Mouse (Mus musculus) lung, embryonic 14.5 days (tissue): ENCODE results near the gene Rbms2. TPM values are rescaled to one million over a fixed set of nuclear protein-coding genes. Genes with fewer than 3 reads are reported as not detected.
A peak's percentile ranks its signal among the peaks of the same experiment; 100 is the strongest.

ENCODE experiments used
- ATAC-seq: fragments of 200-750 bp; cut with Nextera tagmentation; 2 replicates; pipeline ENCODE4 v1.8.0; 2017; ENCODE audit warnings: mild to moderate bottlenecking, moderate TSS enrichment, moderate library complexity; ENCODE audit not compliant: insufficient read depth
- DNase-seq: peaks from one replicate; pipeline ENCODE4 v3.0.0-alpha.2; 2015
- H3K27ac ChIP-seq: fragments of 300-500 bp; sonication (generic); 2 replicates; pipeline ENCODE4 v1.5.1; 2014; ENCODE audit warnings: low read depth, mild to moderate bottlenecking, moderate library complexity
- H3K27me3 ChIP-seq: fragments of 300-500 bp; sonication (generic); 2 replicates; pipeline ENCODE4 v1.6.1; 2014; ENCODE audit warnings: low read length, control low read depth; ENCODE audit not compliant: insufficient read depth
- H3K36me3 ChIP-seq: fragments of 300-500 bp; sonication (generic); 2 replicates; pipeline ENCODE4 v1.6.1; 2014; ENCODE audit warnings: control low read depth; ENCODE audit not compliant: insufficient read depth
- H3K4me1 ChIP-seq: fragments of 300-500 bp; sonication (generic); 2 replicates; pipeline ENCODE4 v1.6.1; 2014; ENCODE audit warnings: antibody characterized with exemption, control low read depth; ENCODE audit not compliant: insufficient read depth
- H3K4me2 ChIP-seq: fragments of 300-500 bp; sonication (generic); 2 replicates; pipeline ENCODE4 v1.6.1; 2014; ENCODE audit warnings: mild to moderate bottlenecking
- H3K4me3 ChIP-seq: fragments of 300-500 bp; sonication (generic); 2 replicates; pipeline ENCODE4 v1.5.1; 2014; ENCODE audit warnings: low read depth, low read length
- H3K9ac ChIP-seq: fragments of 300-500 bp; sonication (generic); 2 replicates; pipeline ENCODE4 v1.6.1; 2014
- H3K9me3 ChIP-seq: fragments of 300-500 bp; sonication (generic); 2 replicates; pipeline ENCODE4 v1.6.1; 2016; ENCODE audit warnings: low read depth, low read length, control low read depth
- CTCF ChIP-seq: IDR thresholded peaks from 2 replicates; pipeline ENCODE4 v1.5.1; 2016; ENCODE audit warnings: antibody characterized with exemption, low read depth
- WGBS: fragments of 180-500 bp; shearing (Covaris S2); extraction: QIAGEN DNeasy Blood & Tissue Kit; methylation state at CpG from one replicate; pipeline ENCODE4 v1.1.7; 2014; 5-methylcytosine and 5-hydroxymethylcytosine counted together
- polyA plus RNA-seq: library from polyadenylated mRNA; unstranded; fragments of >200 nt; fragmentation: Nextera tagmentation; extraction: Ambion mirVana; gene quantifications from 2 replicates; pipeline ENCODE4 v1.2.1, GENCODE M21; 2014

Gene Rbms2
- polyA plus RNA-seq, 1 experiment from 2014 or later, result 27.6 TPM

DNA sequence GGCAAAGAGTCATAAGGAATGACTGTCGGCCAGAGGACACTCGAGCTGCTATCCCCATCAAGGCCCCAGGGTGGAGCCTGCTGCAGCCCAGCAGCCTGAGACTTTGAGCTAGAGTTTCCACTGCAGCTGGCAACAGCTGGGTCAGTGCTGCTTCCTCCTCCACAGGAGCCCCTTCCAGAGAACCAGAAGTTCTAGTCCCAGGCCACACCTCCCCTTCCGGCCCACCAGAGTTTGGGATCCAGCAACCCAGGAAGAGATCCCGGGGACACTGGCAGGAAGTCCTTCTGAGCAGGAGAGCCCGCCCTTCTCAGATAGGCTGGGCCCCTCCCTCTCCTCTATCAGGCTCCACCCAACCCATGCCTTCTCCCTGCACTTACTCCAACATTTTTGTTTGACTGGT is 30.5 kb downstream of the Rbms2 start:
- H3K9ac ChIP-seq, result 0 out of 2 replicates have a peak overlapping the region, but pooled peaks have one; percentile 30

GRCm38 (mm10) chr10:128148789-128149365 is 31.2 kb downstream of the Rbms2 start:
- H3K4me3 ChIP-seq, result no peak overlapping the region
- TF ChIP-seq CTCF, result no peak
- peak overlapping the region; percentile 30; the same call in 1 of the 2 replicates for H3K9ac ChIP-seq
- DNase-seq (no peak), ATAC-seq (no peak)
- H3K36me3 ChIP-seq, result peaks cover 19% of the 10 kb centered on the region
- H3K27ac ChIP-seq, result peak overlapping the region; percentile 84
- WGBS, result 76% methylated on average over 5 of the region's 5 CpGs
- no peaks in the 10 kb centered on the region for H3K9me3 ChIP-seq
- no peaks in the 10 kb centered on the region for H3K27me3 ChIP-seq
- no peaks in the 10 kb centered on the region for H3K4me1 ChIP-seq
- peak overlapping the region; percentile 50 for H3K4me2 ChIP-seq

More for the DNA sequence above, 30.5 kb downstream of the Rbms2 start:
- H3K27ac ChIP-seq, result peak overlapping the region; percentile 84
- 0 out of 2 replicates have a peak, but pooled peaks cover 2% of the 10 kb centered on the region for H3K4me1 ChIP-seq
- ATAC-seq, result peak; percentile 97
- H3K36me3 ChIP-seq, result peaks cover 17% of the 10 kb centered on the region
- H3K4me3 ChIP-seq, result peak overlapping the region; percentile 15
- DNase-seq, result peak; percentile 95
- peak overlapping the region; percentile 50 for H3K4me2 ChIP-seq
- TF ChIP-seq CTCF, result peak; percentile 59
- 2% methylated on average over 5 of the region's 5 CpGs for WGBS
- H3K27me3 ChIP-seq, result no peaks in the 10 kb centered on the region
- no peaks in the 10 kb centered on the region for H3K9me3 ChIP-seq

DNA sequence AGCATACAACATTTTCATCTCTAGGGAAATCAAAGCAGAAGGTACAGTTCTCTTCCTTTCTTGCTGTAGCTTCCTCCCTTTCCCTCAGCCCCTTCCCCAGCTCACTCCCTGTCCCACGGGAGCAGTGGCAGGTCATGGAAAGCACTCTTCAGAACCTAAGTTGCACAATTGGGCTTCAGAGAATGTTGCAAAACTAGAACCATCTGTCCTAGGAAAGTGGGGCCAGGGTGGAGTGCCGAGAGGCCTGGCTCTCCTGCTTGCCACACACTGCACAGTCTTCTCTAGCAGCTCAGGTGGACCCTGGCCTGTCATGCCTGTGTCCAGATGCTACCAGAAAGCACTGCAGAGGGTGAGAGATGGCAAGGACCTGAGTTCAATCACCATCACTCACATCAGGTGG is 35.1 kb downstream of the Rbms2 start:
- Histone ChIP-seq H3K27ac (no peak overlapping the region), H3K4me1 (no peaks in the 10 kb centered on the region), H3K27me3 (no peaks in the 10 kb centered on the region), H3K36me3 (peaks cover 44% of the 10 kb centered on the region), H3K9me3 (no peaks in the 10 kb centered on the region), H3K4me2 (no peak overlapping the region), H3K9ac (no peak overlapping the region), H3K4me3 (no peak overlapping the region)
- no peak for TF ChIP-seq CTCF
- WGBS, result 62% methylated on average over 2 of the region's 2 CpGs
- ATAC-seq (no peak), DNase-seq (no peak)

DNA sequence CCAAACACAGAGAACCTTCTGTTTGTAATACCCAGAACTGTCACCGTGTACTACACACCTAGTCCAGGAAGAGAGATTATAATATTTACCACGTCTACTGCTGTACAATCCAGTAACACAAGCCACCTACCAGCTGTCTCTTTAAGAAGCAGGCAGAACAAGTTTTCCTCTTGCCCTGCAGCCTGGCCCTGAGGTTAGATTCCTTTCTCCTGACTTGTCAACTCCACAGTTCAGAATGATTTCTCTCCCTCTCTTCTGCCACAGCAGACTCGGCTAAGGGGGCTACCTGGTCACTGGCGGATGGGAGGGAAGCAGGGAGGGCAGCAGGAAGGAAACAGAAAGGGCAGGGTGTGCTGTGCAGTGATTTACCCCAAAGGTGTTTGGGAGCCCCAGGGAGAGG is 36.4 kb downstream of the Rbms2 start:
- no peaks in the 10 kb centered on the region for H3K4me1 ChIP-seq
- H3K27me3 ChIP-seq, result no peaks in the 10 kb centered on the region
- TF ChIP-seq CTCF, result no peak
- no peak overlapping the region for H3K4me2 ChIP-seq
- no peak overlapping the region for H3K4me3 ChIP-seq
- H3K36me3 ChIP-seq, result peaks cover 55% of the 10 kb centered on the region
- WGBS, result 54% methylated on average over 4 of the region's 4 CpGs
- DNase-seq, result no peak
- H3K9me3 ChIP-seq, result no peaks in the 10 kb centered on the region
- no peak for ATAC-seq
- peak overlapping the region; percentile 36; the same call in 1 of the 2 replicates for H3K27ac ChIP-seq
- H3K9ac ChIP-seq, result no peak overlapping the region

DNA sequence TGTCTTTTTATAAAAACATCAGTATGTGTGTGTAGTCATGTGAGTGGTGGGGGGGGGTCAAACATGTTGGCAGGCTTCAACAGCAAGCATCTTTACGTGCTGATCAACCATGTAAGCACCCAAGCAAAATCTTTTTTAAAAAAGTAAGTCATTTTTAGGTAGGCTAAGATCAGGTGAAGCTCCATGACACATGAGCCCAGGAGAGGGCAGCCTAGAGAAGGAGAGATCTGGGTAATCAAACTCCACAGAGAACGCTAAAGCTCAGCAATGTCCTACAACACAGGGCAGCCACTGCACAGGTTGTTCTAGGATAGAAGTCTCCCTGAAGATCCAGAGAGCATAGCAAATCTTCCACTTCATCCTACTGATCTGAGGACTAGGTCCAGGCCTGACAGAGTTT is 37.9 kb downstream of the Rbms2 start:
- H3K4me2 ChIP-seq, result no peak overlapping the region
- H3K27ac ChIP-seq, result no peak overlapping the region
- H3K4me3 ChIP-seq, result no peak overlapping the region
- no peaks in the 10 kb centered on the region for H3K4me1 ChIP-seq
- no peak overlapping the region for H3K9ac ChIP-seq
- H3K27me3 ChIP-seq, result no peaks in the 10 kb centered on the region
- TF ChIP-seq CTCF, result peak; percentile 24
- DNase-seq (no peak), ATAC-seq (no peak)
- 63% methylated on average over 2 of the region's 2 CpGs for WGBS
- H3K36me3 ChIP-seq, result peaks cover 70% of the 10 kb centered on the region
- H3K9me3 ChIP-seq, result no peaks in the 10 kb centered on the region

DNA sequence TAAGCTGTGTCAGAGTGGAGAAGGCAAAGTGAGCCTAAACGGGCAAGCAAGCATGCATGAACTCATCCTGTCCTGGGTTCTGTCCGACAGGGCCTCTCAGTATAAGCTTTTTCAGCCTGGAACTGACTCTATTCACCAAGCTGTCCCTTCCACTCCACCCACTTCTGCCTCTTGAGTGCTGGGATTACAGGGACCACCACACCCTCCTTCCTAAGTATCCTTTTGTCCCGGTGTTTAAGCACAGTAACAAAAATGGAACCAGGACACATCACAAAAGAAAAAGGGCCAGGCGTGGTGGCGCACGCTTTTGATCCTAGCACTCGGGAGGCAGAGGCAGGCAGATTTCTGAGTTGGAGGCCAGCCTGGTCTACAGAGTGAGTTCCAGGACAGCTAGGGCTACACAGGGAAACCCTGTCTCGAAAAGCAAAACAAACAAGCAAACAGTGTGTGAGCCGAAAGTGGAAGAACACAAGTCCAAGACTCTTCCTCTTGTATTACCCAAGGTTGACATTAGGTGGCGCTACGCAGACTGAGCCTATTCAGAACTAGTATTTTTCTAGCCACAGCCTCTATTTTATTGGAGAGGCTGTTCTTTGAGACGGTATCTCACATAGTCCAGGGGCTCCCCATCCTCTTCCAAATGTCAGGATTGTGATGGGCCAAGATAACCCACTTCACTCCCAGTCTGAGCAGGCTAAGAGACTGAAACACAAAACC is 39.7 kb downstream of the Rbms2 start:
- H3K4me2 ChIP-seq, result no peak overlapping the region
- DNase-seq (peak; percentile 84), ATAC-seq (no peak)
- no peak overlapping the region for H3K27ac ChIP-seq
- H3K4me3 ChIP-seq, result no peak overlapping the region
- no peaks in the 10 kb centered on the region for H3K27me3 ChIP-seq
- H3K4me1 ChIP-seq, result no peaks in the 10 kb centered on the region
- no peak overlapping the region for H3K9ac ChIP-seq
- H3K36me3 ChIP-seq, result peaks cover 66% of the 10 kb centered on the region
- no peaks in the 10 kb centered on the region for H3K9me3 ChIP-seq
- peak; percentile 73 for TF ChIP-seq CTCF
- WGBS, result 69% methylated on average over 12 of the region's 12 CpGs

GRCm38 (mm10) chr10:128135374-128135773 is 44.7 kb downstream of the Rbms2 start:
- DNase-seq, result no peak

More at GRCm38 (mm10) chr10:128135374-128135773, 44.7 kb downstream of the Rbms2 start:
- ATAC-seq, result no peak
- WGBS, result 82% methylated on average over 6 of the region's 6 CpGs
- H3K9me3 ChIP-seq, result no peaks in the 10 kb centered on the region
- no peaks in the 10 kb centered on the region for H3K4me1 ChIP-seq
- H3K27me3 ChIP-seq, result no peaks in the 10 kb centered on the region
- H3K9ac ChIP-seq, result no peak overlapping the region
- no peak overlapping the region for H3K27ac ChIP-seq
- no peak for TF ChIP-seq CTCF
- no peak overlapping the region for H3K4me3 ChIP-seq
- H3K36me3 ChIP-seq, result peaks cover 70% of the 10 kb centered on the region
- H3K4me2 ChIP-seq, result no peak overlapping the region
